Mouse (Mus musculus) skeletal muscle tissue, adult 2 months (tissue): ENCODE data around the gene Txndc9.
A peak's percentile ranks its signal among the peaks of the same experiment; 100 is the strongest.
"Not testable (repeated sequence)": the region's sequence is repeated elsewhere in the genome, so short reads cannot be mapped to it uniquely, and the experiment has no call there.

ENCODE experiments used
- DNase-seq: peaks from one replicate; pipeline ENCODE4 v3.0.0-alpha.2; 2012; ENCODE audit warnings: low read depth, low spot score

Txndc9 gene

DNA sequence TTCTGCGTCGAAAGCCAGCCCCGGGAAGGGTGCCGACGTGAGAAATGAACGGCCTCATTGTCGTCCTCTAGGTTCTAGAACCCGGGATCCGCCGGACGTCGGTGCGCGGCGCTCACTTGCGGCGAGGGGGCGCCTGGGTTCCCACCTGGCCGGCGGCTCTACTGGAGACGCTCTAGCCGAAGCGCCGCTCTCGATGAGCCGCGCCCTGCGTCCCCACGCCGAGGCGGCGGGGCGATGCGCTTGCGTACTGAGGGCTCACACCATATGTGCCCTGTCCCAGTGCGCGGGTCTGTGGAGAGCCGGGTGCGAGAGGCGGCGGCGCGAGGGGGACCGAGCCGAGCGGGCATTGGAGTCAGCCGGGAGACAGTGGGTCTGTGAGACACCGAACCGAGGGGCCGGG, at the start of gene Txndc9, which contains the start of gene Eif5b:
TSS of gene Txndc9 (minus strand) at position 27 of the 400 bp plus-strand sequence.
TSS of gene Eif5b (plus strand) at position 144 of the 400 bp plus-strand sequence.
- peak; percentile 91 for DNase-seq

DNA sequence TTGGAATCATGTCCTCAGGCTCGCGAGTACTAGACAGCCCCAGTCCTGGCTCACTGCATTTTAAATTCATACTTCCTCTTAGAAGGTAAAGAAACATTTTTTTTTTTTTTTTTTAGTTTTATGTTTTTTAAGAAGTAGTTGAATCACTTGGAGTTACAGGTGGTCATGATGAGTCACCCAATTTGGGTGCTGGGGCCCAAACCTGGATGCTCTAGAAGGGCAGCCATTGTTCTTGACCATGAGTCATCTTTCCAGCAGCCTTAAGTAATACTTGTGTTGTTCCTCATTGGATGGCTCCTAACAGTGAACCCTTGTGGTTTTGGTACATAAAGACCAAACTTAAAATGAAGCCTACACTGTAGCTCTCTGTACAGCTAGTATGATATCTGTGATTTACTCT, 41.2 kb upstream of the Txndc9 start:
- no peak for DNase-seq

DNA sequence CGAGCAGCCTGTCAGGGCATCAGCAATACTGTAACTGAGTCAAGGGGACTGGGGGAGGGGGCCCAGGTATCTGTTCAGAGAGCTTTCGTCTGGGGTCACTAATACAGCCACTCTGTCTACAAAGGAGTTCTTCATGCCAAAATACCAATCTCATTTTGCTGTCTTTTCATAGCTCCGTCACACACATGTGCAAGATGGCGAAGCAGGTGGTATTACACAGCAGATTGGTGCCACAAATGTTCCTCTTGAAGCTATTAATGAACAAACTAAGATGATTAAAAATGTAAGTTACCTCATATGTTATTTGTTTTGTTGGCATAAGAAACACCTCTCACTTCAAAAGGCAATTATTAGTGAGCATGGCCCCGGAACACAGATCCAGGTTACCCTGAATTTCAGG, 39.7 kb upstream of the Txndc9 start:
- DNase-seq, result no peak

DNA sequence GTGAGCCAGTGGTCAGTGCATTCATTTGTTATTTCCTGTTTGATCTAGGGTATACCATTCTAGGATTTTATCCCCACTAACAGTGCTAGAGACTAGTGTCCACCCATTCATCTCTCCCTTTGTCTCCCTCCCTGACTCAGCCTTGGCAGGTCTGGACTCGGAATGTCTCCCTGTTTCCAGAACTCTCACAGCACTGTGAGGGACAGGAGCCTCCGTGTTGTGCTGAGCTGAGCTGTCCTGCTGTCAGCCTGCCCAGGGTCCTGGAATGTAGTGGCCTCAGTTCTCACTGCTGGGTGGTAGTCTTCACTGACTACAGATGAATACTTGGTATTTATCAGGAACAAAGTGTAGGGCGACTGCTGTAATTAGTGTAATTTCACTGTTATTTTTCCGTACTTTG, 37.8 kb upstream of the Txndc9 start:
- DNase-seq, result no peak

DNA sequence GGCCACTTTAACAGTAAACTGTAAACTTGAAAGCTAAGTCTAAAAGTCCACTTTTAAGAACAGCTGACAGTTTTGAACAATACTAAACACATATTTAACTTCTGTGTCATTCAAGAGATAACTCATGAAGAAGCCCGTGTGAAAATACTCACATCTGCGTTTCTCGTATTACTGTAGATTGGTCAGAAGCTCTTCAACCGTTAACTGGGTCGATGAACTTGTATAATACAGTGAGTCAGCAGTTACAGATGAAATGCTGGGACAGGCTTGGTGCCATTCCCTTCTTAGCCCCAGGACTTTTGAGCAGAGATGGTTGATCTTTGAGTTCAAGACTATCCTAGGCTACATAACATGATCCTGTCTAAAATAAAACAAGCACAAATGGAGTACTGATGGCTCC, 33.7 kb upstream of the Txndc9 start:
- DNase-seq, result no peak

DNA sequence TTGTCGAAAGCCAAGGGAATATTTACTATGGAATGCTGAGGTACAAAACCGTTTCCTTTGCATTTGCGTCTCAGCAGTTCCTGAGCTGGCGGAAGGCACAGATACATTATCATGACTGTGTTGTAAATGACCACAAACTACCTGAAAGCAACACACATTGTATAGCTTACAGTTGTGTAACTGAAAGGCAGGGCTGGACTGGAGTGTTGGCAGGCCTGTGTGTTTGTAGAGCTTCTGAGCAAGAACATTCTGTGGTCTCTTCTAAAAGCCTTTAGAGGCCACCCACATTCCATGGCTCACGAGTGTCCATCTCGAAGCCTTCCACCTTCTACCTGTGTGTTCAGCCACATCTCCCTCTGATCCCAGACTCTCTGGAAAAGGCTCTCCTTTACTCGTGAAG, 29.6 kb upstream of the Txndc9 start:
- DNase-seq, result no peak

DNA sequence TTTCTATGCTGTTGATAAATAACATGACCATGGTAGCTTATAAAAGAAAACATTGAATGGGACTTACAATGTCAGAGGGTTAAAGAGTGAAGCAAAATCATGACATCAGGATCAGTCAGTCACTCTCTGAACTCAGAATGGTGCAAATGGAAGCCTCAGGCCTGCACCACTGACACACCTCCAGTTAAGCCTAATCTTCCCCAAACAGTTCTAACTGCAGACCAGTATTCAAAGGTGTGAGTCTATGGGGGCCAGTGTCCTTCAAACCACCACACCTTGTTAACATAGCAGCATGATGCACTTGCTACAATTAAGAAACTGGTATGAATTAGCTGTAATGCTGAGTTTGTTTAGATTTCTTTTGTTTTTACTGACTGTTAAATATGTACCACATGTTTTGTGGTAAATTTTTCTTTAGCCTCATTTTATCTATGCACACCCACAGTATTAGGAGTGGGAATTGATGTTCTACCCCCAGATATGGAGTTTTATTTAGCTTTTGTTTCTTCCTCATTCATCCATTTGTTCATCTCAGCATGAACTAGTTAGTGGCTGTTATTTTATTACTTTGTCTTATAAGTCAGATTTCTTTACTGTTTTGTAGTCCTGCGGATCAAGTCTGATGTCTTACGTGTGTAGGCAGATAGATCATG, 17.0 kb upstream of the Txndc9 start:
- DNase-seq, result no peak

DNA sequence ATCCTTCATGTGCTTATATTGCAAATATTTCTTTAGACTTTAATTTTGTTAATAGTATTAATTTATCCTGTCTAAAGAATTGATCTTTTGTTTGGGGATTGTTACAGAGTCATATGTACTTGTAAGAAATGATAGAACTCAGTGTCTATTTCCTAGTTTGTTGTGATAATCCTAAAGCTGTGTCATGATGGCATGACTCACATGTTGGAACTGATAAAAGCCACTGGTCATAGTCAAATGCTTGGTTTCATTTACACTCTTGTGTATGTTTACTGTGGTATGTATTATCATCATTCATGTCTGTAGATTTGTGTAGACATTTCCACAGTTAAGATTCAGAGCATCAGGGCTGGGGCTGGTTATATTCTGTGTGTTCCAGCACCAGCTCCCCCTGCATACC, 14.8 kb upstream of the Txndc9 start:
- no peak for DNase-seq

DNA sequence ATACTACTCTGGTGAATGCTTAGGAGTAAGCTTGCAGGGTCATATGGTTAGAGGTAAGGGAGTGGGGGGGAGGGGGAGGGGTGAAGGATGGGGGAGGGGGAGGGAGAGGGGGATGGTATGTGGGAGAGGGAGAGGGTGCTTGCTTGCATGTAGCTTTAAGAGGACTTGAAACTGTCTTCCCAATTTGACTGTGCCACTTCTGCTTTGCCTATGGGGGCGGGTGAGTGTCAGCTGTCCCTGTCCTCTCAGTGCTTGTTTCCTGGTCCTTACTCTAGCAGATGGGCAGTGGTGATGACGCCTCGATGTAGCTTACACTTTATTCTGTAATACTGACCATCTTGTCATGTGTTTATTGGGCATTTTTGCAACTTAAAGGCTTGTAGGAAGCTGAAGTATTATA, 14.4 kb upstream of the Txndc9 start:
- no peak for DNase-seq

DNA sequence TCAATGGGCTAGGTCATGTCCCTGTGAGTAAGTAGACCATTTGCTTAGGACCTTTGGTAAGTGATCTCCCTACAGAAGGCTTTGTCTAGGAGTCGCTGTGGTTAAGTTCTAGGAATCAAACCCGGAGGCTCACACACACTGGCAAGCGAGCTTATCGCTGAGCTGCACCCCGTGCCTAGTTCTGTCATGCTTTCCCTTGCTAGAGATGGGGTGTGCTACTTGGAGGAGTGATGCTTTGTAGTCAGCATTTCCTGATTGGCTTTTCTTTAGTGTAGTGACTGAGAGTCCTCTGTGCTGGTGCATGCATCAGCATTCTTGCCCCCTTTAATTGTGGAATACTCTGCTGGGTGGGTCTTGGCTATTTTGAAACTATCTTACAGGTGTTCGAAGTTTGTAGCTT, 14.0 kb upstream of the Txndc9 start:
- no peak for DNase-seq

DNA sequence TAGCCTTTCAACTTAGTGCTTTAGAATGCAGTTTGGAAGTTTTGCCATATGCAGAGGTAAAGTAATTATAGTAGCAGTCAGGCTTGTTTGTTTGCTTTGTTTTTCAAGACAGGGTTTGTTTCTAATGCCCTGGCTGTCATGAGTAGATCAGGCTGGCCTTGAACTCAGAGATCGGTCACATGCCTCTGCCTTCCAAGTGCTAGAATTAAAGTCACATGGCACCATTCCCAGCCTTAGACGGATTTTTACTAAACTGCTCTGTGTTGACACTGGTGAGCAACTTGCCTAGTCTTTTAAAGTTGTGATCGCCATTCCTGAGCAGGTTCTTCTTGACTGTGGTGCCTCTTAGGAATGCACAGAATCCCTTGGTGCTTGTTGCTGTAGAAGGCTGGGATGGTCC, 9.0 kb upstream of the Txndc9 start:
- DNase-seq, result no peak

DNA sequence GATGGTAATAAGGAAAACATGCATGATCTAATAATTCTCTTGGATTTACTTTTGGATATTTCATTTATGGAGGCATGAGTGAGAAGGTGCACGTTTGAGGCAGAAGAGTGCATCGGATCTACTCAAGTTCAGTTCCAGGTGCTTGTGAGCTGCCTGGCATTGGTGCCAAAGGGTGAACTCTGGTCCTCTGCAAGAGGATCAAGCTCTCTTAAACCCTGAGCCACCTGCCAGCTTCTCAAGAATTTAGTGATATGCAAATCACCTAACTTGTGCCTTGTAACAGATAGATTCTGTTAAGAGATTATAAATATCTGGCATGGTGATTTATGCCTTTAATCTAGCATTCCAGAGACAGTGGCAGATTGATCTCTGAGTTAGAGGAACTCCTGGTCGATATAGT, 5.4 kb upstream of the Txndc9 start:
- DNase-seq, result no peak

DNA sequence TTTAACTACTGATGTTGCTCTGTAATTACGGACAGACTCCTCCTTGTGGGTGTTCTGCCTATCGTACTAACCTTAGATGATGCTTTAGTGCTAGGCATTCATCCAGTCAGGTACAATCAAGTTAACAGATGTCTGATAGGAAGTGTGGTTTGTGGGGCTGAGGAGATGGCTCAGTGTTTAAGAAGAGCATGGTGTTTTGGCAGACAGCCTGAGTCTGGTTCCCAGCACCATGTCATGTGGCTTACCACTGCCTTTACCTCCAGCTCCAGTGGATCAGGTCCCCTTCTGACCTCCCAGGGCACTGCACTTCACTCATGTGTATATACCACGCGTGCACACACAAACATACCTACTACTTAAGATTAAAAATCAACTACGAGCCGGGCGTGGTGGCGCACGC, 4.3 kb upstream of the Txndc9 start:
- DNase-seq, result no peak

DNA sequence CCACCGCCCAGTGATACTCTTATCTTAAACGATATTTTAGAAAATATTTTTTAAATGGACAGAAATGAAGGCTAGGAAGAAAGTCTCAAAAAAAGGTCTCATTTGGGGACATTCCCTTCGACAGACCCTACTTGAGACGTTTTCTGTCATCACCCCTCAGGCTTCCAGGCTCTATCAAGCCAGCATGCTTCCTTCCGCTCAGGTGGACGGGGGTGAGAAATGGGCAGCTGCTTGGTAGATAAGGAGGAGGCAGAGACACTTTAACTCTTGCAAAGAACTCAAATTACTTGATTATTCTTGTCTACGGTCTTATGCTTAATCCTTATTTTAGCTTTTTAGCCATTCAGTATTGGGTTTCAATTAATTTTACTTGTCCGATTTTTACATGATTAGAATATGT, 3.2 kb upstream of the Txndc9 start:
- DNase-seq, result no peak

DNA sequence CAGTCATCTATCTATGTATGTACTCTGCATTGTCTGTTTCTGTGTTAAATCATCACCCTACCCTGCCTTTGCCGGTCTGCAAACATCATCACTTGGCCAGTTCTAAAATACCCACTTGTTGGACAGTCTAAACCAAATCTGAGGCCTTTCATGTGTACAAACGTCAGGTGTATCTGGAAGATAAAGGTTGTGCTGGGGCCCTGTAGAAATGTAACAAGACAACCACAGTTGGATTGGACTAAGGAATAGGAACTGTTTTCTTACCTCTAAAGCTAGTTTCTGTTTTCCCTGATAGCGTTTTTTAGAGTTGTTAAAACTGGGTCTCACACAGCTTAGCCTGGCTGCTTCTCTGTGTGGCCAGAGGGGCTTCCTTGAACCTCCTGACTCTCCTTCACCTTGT, 1.9 kb upstream of the Txndc9 start:
- DNase-seq, result no peak

DNA sequence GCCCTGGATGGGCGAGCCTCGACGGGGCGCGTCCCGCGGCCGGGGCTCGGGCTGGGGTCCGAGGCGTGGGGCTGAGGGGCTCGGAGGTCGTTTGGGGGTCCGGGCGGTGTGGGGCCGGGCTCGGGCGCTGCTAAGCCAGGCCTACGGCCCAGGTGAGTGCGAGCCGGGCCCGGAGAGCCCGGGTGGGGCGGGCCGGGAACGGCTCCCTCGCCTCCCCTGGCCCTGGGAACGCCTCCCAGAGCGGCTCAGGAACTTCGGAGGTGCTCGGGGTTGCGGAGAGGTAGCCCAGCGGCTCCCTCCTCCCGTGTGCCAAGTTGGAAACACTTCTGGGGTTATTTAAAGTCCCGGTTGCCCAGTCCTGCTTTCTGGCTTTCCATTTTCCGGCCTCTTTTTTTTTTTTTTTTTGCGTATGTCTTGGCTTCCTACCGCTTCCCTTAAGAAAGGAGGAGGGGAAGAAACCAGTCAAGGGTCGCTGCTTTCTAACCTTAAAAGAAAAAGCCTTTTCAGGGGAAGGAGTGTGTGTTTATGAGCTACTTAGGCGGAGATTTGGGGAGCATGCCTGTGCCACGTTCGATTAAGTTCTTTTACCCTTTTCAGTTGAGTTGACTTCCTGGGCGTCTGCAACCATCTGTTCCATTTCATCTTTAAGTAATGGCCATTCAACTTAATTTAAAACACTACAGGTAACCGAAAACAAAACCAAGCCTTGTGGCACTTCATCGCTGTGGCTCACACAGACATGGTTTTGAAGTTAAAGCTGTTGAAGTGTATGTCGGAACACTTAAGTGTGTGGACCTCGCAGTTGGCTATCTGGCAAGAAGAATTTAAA, 892 bp upstream of the Txndc9 start:
- no peak for DNase-seq

DNA sequence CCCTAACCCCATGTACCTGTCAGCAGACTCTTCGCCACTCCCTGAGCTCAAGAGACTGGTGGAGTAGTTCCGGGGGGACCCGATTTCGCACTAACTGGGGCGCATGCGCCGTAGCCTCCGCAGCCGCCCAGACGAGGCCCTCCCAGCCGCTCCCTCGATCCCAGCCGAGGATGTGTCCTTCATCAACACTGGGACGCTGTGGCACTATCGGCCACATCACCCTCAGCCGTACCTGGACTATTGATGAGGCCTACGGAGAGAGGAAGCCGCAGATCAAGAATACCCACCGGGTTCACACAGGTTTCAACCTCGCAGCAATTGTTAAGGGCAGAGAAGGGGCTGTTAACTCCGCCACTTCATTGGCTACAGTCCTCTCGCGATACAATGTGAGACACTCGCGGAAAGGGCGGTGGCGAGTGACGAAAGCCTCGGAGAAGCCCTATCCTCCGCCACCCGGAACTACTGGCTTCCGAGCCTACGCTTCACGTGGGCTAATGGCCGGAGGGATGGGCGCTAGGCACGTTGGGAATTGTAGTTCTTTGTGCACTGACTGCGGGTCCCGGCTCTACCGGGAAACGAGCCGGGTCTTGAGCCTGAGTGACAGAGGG, 712 bp downstream of the Txndc9 start:
- peak; percentile 99 for DNase-seq

DNA sequence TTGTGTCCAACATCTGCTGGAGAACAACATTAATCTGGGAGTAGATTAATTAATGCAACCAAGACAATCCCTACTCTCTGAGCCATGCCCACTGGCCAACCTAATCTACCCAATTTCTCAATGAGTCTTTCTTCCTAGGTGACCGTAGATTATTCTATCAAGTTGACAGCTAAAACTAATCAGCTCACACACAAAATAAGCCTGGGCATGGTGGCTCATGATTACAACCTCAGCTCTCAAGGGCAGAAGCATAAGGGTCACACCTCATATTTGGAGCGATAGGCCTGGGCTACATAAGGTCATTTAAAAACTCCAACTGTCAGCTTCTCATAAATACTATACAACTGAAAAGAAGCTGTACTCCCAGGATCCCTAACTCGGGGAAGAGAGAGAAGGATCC, 1.5 kb downstream of the Txndc9 start:
- DNase-seq, result no peak

DNA sequence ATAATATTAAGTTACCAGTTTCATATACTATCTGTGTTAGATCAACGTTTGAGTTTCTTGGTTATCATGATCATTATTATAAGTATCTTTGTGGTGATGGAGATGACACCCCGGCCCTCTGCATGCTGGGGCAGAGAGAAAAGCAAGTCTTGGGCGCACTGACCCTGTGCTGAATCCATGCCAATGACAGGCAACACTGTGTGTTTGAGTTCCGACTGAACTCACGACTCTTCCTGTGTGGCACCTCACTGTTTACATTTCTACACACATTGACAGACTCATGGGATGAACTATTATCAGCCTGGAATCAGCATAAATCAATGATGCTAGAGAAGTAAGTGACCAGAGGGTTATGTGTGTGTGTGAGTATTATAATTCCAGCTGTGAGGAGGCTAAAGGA, 9.8 kb downstream of the Txndc9 start:
- no peak for DNase-seq

DNA sequence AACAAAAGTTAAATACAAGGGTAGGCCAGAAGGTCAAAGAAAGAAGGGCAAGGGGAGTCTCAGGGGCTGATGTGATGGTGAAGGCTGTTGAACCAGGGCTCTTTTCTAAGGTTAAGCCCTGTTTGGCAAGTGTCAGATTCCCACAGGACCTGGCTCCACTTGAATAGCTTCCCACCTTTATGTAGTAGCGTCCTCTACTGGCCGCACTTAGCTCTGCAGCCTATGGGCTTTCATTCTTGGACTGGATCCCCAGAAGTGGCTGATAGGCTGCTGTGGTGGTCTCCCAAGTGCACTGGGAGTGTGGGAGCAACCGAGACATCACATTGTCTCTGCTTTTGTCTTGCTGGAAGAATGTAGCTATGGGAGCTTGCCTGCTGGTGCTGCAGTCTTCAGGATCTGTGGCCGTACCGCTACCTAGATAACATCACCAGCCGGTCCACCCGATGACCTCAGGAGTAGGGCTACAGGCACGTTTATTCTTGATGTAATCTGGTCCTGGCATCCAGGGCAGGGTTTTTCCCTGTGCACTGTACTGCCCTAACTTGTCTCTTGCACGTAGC, 11.8 kb downstream of the Txndc9 start:
- no peak for DNase-seq

DNA sequence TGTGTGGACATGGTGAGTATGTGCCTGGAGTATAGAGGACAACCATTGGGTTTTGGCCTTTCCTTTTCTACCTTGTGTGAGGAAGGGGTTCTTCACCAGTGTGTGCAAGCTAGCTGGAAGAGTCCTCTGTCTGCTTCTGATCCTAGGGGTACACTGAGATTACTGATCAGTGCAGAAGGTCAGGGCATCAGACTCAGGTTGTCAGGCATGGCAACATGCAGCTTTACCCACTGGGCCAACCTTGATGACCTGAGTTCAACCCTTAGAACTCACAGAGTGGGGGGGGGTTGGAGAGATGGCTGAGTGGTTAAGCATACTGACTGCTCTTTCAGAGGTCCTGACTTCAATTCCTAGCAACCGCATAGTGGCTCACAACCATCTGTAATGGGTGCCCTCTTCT, 13.4 kb downstream of the Txndc9 start:
- no peak for DNase-seq

DNA sequence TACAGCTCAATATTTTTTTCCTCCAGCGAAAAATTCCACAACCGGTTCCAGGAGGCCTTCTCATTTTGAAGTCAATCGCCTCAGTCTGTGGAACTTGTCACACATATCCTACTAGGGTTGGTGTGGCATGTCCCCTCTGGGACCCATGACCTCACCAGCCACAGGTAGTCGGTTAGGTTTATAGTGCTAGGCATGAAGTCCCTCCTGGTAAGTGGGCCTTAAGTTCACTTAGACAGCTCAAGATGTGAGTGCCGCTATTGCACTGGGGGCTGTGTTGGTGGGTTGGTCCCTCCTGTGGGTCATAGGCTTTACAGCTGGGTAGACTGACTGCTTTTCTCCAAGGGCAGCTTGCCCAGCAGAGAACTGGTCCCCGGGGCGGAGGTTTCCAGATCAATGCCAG, 20.4 kb downstream of the Txndc9 start:
- DNase-seq, result no peak

DNA sequence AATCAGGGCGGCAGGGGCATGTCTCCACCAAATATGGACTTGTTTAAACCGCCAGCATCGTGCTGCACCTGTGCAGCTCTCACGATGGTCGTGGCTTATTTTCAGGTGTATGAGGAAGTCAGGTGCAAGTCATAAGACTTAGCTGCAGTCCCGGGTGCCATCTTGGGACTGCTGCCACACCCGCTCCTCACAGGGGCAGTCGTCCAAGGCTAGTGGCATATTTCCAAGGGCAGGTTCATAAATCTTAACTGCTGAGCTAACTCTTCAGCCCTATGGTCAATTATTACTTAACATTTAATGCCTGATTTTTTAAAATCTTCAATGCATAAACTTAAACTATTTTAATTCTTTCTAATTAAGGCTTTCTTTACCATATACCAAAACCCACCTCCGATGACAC, 21.0 kb downstream of the Txndc9 start:
- DNase-seq, result not testable (repeated sequence)
